Mouse (Mus musculus) embryo, embryonic 10 days (tissue): ENCODE measurements at regions not wholly inside any gene's neighbourhood (a gene's known extent, or its start where the extent isn't known, plus 50 kb on each side); places are given as distances from the start of the nearest gene placed in this dataset.

Source experiments
- DNase-seq: peaks from one replicate; pipeline ENCODE4 v3.0.0-alpha.2; 2015; ENCODE audit warnings: low spot score

DNA sequence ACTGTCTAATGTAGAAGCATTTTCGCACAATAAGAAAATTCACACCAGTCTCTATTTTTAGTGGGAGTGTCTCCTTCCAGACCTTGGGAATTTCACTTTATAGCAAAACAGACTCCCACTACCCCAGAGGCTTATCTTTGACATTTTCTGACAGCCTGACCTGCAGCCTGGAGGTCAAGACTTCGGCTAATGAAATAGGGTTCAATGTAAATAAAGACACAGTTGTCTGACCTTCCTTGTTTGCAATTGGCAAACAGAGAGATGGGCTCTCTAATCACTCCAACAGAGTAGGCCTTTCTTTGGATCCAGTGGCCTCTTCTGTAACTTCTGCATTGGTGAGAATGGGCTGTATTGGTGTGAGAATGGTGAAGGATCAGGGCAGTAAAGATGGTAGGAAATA is 321.7 kb upstream of the Tnp1 start:
- DNase-seq = peak; percentile 51

DNA sequence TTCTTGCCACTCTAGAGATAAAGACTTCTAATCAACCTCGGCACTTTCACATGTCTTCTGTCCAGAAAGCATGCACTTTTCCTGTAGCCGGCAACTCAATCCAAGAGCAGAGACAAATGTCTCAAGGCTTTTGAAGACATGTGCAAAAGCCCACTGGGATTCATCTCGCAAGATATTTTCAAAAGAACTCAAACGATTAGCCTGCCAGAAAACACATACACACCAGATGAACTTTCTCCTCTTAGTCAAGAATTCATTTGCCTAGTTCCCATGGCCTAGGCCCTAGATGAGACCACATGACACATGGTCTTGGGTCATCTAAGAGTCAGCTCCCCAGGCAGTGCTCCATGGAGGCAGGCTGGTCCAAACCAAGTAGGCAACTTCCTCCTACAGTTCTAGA is 293.8 kb upstream of the Tnp1 start:
- DNase-seq = no peak

DNA sequence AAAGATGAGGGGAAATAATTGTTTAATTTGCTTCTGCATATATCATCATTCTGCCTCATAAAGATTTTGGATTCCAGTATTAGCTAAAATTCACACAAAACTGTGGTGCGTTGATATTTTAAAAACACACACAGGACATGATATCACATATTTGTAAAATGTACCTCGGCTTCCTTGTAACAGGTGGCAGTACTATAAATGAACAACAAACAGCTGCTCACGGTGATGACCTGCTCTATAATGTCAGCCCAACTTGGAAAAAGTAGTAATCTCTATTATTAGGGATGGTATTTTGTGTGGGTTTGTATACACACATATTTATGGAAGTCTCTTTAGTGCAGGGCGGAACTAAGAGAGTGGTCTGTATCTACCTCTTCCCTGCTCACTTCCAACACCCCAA is 292.7 kb upstream of the Tnp1 start:
- no peak for DNase-seq

DNA sequence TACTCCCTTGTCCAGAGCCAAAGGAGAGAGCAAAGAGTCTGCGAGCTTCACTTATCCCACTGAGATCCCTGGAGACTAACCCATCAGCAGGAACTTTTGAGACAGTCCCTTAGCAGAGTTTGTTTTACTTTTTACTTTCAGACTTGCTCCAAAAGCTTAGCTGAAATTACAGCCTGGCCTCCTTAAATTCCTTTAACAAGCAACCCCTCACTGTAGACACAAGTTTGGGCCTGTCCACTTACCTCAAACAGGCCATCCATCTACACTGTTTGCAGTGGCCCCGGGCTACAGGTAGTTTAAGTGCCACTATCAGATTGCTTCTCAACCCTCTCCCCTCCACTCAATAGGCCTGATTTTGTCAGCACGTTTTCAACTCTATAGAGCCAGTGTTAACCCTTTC is 291.5 kb upstream of the Tnp1 start:
- DNase-seq = peak; percentile 73

DNA sequence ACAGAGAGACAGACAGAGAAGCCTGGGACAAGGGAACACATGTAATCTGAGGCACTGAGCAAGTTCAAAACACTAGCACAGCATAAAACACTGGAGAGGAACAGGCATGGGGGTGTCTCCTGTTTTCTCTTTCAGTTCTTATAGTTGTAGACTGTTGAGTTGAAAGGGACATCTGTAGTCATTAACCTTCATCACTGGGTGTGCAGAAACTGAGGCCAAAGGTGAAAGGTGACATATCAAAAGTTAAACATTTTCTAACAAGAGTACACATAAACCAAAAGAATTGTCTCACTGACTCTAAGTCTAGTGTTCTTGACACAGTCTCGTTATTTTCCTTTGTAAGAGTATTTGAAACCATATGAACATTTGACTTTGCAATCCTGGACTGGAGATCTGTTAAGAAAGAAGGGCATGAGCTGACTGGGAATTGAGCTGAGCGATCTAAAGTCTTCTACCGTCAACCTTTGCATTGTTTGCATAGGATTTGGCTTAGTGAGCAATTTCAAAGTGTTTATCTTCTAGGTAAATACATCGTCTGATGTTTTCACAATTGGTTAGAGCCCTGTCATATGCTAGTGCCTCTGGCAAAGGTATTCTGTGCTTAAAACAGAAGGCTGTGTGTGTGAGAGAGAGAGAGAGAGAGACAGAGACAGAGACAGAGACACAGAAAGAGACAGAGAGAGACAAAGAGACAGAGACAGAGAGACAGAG is 284.4 kb upstream of the Tnp1 start:
- DNase-seq = no peak

DNA sequence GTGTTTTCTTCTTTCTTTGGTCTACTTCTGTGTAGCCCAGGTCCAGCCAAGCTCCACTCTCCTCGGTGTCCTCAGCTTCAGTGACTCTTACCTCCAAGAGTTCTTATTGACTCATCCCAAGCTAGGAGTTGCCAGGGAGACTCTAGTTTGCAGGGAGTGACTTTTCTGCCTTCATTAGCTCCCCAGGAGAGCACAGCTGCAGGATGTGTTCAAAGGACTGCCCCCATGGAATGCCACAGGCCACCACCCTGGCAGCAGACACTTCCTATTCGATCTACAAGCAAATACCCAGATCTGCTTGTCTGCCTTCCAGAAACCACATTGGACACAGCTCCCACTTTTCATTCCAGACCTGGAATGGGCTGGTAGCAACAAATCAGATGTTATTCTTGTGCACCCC is 269.6 kb upstream of the Tnp1 start:
- DNase-seq = no peak

DNA sequence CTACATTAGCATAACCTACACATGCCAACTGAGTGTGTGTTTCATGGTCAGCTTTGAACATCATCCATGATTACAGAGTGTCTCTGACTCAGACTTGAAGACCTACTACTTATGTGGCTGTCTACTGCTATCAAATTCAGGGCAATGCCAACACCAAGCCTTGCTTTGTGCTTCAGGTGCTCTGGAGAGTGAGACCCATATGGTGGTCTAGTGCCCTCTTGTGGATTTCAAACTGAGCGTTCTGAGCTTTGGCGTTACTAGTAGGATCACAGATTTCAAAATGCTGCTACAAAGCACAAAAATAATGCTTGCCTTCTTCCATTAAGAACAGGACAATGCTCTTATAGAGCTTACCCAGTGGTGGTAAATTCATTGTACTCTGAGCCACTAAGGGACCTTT is 258.8 kb upstream of the Tnp1 start:
- DNase-seq = peak; percentile 70

DNA sequence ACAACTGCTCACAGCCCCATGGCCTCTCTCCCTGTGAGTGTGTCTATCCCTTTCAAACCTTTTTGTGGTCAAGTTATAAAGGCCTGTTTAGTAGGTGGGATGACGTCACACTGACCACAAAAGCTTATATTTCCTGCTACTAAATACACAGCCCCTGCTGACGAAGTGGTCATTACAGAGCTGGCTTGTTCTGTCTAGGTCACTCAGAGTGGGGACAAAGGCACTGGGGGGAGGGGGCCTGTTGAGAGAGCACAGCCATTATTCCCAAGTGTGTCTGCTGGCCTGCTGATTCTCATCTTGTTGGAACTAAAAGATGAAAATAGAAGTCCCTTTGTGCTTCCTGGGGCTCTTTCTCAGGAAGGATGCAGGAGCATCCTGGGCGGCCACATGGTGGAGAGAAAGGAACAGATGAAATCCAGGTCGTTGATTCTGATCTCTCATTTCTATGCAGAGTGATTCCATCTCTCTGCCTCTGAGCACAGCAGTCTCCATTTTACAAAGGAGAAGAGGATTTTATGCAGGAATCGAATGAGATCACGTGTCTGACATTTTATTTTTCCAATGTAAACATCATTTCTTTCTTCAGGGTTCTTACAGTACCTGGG is 255.2 kb upstream of the Tnp1 start:
- peak; percentile 74 for DNase-seq

DNA sequence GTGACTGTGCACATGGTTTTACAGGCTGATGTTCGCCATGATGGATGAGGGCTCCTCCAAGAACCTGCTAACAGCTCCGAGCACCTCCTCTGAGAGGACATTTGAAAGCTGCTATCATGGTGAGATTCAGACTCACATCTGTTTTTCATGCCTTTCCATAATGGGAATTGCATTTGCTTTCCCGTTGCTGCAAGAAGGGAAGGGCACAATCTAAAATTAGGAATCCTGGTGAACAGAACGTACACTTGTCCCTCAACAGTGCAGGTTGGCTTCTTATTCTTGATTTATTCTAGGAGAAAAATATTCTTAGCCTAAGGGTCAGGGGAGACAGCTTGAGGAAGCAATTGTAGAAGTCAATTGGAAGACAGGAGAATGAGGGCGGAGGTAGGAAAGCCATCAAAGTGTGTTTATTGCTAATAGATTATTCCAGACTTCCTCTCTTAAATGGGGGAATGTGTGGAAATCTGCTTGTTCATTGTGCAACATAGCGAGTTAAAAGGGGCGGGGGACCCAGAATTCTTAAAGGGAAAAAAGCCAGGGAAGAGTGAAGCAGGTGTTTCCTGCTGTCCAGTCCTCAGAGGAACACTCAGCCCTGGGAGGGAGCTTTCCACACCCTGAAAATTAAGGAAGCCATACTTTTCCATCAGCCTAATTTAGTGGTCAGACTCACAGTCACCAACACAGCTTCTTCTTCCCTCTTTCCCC is 253.5 kb upstream of the Tnp1 start:
- DNase-seq = no peak

DNA sequence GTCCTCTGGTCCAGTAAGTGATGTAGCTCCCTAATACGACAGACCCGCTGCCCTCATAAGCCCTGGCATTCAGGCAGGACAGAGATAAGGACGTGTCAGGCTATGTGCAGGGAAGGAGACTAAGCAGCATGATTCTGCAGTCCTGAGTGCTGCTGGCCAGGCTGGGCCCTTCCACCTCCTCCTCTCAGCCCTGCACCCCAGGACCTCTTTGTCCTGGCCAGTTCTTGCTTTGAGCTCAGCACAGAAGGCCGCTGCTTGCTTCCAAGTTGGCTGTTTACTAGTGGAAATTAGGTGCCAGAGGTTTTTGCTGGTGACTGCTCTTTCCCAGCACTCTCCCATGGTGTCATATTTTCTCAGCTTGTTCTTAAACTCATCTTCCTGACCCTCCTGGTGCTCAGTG is 249.3 kb upstream of the Tnp1 start:
- no peak for DNase-seq

DNA sequence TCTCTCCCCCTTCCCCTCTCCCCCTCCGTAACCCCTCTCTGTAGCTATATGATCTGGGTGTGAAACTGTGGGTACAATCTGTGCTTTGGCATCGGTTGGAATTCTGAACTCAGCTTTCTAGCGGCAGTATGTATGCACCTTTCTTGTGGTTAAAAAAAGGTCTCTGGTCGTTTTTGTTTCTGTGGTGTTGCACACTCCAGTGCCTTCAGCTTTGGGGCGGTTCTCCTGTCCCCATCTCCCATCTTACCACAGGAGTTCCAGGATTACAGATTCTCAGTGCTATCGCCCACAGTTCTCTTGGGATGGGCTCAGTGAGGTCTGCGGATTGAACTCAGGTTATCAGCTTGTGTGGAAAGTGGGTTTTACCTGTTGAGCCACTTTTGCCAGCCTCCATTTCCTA is 248.5 kb upstream of the Tnp1 start:
- no peak for DNase-seq

DNA sequence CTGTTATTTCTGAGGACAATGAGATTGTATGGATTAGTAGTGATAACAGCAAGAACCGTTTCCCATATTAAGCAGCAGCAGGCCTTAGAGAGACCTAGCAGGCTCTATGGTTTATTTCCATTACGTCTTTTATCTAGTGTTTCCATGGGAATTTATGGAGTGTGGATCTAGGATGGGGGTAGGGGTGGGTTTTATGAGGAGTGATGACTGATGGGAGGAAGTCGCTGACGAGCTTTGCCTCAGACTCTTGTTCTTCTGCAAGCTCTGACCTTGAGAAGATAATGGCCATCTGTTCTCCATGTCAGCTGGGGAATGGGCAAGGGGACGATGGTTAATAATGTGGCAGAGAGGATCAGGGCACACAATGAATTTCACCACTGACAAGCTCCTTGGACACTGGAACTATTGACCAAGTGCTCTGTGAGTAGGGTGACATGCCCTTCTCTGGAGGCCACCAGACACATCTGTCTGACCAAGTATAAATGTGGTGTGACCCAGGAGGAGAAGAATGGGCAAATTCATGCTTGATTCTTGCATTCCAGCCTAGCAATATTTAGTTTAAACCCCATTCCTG is 243.9 kb upstream of the Tnp1 start:
- DNase-seq = no peak

DNA sequence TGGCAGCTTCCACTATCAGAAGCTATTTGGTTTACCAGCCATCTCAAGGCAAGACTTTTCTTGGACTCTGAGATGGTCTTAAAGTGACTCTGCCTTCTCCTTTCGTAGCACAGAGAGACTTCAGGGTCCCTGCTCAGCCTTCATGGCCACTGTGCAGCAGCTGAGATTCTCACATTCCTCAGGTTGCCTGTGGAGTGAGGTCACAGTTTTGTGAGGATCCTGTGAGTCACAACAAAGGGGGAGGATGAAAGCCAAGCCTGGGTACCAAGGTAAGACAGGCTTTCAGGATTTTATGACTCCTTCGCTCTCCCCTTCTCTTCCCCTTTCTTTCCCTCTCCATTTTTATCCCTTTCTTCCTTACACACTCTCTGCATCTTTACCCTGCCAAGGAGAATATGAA is 241.6 kb upstream of the Tnp1 start:
- DNase-seq = no peak

DNA sequence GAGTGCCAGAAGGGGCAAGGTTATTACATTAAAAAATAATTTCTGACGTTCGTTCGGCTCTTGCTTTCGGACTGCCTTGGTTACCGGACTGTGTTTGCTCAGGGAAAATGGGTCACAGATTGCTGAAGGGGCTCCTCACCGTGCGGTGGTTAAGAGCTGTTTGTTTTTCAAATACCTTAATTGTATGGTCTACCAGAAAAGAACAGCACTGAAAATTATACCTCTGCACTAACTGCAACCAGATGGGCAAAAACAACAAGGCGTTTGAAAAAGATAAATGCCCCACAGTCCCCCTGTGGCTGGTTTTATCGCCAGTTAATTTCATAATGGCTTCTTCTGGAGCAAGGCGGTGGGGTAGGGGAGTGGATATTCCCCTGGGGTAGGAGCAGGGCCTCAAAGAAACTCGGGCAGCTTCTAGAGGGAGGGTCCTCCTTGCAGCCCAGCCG is 236.2 kb upstream of the Tnp1 start:
- DNase-seq = peak; percentile 63

DNA sequence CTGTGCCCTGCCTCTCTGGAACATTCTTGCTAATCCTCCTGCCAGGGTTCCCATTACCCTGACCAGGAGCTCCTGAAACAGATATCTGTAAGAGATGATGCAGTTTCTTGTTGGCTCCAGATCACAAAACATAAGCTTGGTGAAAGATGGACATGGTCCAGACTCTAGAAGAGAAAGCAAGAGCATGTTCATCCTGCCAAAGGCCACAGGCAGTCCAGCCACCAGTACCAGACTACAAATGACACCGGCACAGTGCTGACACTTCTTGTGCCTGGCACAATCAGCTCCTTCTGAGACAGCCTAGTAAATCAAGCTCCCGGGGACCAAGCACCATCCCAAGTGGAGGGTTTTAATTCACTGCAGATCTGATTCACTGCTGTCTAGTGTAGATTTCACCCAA is 228.3 kb upstream of the Tnp1 start:
- no peak for DNase-seq

DNA sequence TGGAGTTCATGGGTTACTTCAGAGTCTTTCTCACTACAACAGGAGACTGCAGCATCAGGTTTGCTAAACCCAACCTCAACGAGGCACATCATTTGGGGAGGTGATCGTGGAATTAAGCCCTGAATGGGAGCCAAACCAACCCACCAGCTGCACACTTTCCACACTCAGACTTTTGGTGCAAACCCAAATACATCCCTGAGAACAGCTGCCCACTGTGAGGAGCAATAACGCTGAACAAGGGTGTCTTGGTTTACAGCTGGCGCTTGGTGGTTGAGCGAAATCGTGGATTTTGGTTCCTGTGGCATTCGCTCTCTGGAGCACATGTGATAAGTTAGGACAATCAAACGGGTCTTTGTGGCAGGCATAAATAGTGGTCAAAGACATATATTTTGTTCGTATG is 226.6 kb upstream of the Tnp1 start:
- no peak for DNase-seq

DNA sequence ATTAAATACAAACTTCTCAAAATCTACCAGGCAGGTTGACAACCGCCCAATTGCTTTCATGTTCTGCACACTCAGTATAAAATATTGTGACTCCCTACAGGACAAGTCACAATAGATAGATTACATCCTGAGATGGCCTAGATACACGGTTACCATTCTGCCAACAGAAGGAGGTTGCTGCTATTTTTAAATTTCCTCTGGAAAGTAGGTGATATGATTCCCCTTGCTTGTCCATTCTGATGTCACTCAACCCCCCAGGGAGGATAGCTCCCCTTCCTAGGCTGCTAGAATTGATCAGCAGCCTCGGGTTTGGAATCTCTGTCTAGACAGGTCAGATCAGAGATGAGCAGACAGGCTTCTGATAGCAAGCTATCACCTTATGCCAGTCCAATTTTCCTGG is 221.2 kb upstream of the Tnp1 start:
- DNase-seq = no peak

DNA sequence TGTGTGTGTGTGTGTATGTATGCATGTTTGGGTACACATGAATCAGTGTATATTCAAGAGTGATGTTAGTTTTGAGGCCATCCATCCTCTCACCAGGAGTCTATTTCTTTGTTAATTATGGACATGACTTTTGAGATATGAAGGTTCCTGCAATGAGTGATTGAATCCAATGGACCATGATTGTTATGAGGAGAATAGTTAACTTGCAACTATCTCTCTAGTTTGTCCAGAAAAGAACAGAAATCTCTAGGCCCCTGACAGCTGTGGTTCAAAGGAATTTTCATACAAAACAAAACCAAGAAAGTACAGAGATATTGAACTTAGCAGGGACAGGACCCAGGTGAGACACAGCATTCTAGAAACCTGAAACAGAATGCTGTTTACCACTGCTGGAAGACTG is 217.9 kb upstream of the Tnp1 start:
- no peak for DNase-seq

DNA sequence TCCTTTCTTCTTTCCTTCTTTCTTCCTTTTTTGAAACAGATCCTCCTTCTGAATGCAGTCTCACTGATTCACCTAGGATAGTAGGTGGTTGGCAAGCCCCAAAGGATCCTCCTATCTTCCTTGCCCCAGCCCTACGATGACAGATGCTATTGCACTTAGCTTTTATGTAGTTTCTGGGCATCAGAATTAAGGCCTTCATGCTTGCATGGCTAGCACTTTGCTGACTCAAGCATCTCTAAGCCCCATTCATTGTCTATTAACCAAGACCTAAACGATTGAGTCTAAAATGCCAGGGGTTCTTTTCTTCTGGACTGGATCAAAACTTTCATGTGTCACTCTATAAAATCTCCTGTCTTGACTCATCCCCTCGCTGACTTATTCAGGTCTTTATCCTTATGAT is 217.3 kb upstream of the Tnp1 start:
- no peak for DNase-seq

DNA sequence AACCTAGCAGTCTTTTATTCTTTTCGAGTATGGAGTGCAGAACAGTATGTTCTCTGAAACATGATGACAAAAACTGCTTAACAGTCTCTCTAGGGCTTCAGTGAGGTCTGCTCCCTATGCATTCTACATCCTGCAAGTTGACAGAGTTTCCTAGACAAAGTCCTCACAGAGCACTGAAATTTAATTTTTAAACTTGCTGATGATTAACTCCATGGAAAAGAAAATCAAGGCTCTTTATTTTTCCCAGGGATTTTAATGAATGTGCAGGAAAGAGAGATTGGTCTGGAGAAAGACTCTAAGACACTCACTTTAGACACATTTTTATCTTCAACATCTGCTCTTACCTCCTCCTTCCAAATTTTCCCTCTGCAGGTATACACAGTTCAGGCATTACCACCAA is 214.9 kb upstream of the Tnp1 start:
- no peak for DNase-seq

DNA sequence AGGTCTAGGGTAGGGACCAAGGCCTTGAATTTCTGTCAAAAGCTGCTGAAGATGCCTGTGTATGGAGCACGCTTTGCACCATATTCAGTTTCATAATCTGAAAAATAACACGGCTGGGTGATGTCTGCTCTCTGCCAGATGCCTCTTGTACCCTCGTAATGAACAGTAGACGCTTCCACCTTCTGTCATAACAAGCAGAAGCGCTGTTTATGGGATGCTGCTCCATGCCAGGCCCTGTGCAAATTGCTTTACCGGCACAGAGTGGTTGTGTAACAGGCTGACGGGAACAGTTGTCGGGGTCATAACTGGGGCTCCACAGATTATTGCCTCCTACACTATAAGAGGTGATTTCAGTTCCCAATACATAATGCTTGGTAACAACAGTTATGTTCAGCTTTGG is 211.5 kb upstream of the Tnp1 start:
- DNase-seq = no peak

DNA sequence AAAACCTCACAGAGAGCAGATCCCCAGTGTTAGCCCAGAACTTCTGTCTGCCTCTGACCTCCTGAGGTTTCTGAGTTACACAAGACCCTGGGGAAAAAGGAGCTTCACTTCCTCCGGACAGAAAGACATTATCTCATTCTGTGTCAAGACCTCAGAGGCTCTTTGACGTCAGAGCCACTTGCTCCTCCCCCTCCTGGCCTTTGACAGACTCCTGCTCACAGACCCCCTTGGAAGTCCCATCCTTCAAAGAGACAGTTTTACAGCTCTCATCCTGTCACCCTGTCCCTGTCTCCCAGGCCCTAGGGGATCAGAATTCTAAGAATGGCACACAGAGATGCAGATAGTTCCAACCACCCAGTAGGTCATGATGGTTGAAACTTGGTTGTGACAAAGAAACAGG is 206.2 kb upstream of the Tnp1 start:
- DNase-seq = peak; percentile 49

DNA sequence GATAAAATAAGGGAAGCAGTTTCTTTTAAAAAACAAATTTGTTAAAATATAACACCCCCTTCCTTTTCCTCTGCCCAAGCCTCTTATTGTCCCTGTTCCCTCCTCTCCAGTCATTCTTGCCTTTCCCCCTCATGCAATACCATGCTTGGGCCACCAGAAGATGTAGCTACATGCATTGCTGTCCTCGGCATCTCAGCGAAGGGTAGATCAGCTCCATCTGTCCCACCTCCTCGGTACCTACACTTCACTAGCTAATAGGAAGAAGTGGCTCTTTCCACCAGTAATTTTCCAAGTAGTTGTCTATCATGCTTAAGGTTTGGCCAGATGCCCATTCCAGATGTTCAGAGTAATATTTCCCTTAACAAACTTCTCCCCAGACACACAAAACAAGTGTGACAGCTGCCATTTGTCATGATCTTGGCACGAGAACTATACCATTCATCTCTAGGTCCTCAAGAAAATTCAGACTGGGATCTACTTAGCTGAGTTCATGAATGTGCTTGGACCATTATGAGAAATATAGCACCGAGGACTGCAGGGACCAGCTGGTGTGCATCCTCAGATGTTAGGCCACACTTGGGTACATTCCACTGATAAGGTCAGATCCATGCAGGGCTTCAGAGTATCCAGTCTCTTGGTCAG is 198.7 kb upstream of the Tnp1 start:
- DNase-seq = no peak
